Mouse (Mus musculus): Measurements from ENCODE around the gene Esr1. TPM values are rescaled to one million over a fixed set of nuclear protein-coding genes. Genes with fewer than 3 reads are reported as not detected.

Gene Esr1
- polyA plus RNA-seq, 1 experiment from 2014 or later = 0.47 TPM

Other genes starting within 250 kb of the Esr1 start
- gene Zbtb2, start 223.5 kb upstream of the Esr1 start, polyA plus RNA-seq (2015; fragmentation: Nextera tagmentation; extraction: Ambion mirVana) = 21.0 and 21.2 TPM in 2 replicates
- gene Rmnd1, start 179.2 kb upstream of the Esr1 start, polyA plus RNA-seq (2015; fragmentation: Nextera tagmentation; extraction: Ambion mirVana) = 37.1 and 38.7 TPM in 2 replicates
- gene Armt1, start 179.1 kb upstream of the Esr1 start, polyA plus RNA-seq (2015; fragmentation: Nextera tagmentation; extraction: Ambion mirVana) = 33.4 and 37.8 TPM in 2 replicates
- 0.15 and 0.23 TPM in 2 replicates for gene Ccdc170, start 129.1 kb upstream of the Esr1 start, polyA plus RNA-seq (2015; fragmentation: Nextera tagmentation; extraction: Ambion mirVana)